Mouse (Mus musculus) bone marrow macrophage, adult 2 months (primary cell): Measurements from ENCODE around the gene Cd47. TPM values are rescaled to one million over a fixed set of nuclear protein-coding genes. Genes with fewer than 3 reads are reported as not detected.

Source experiments
- H3K27ac ChIP-seq: 2 replicates; pipeline ENCODE4 v1.5.1; 2012; ENCODE audit warnings: low read depth, low read length; ENCODE audit not compliant: insufficient read depth
- H3K4me1 ChIP-seq: 2 replicates; pipeline ENCODE4 v1.6.1; 2012; ENCODE audit warnings: low read length; ENCODE audit not compliant: control insufficient read depth, insufficient read depth
- H3K4me3 ChIP-seq: 2 replicates; pipeline ENCODE4 v1.5.1; 2012; ENCODE audit warnings: mild to moderate bottlenecking, low read length, moderate library complexity; ENCODE audit not compliant: insufficient read depth
- CTCF ChIP-seq: IDR thresholded peaks from 2 replicates; pipeline ENCODE4 v1.5.1; 2012; ENCODE audit warnings: low read depth, mild to moderate bottlenecking, low read length, moderate library complexity
- POLR2A ChIP-seq: IDR thresholded peaks from 2 replicates; pipeline ENCODE4 v1.6.1; 2012; ENCODE audit warnings: mild to moderate bottlenecking, low read depth, low read length, borderline replicate concordance
- polyA plus RNA-seq: library from polyadenylated mRNA; stranded (reverse); fragments of >200 nt; gene quantifications from 2 replicates; pipeline ENCODE4 v1.2.4, GENCODE M21; 2012; ENCODE audit not compliant: missing spikeins, insufficient read depth, insufficient read length

Gene Cd47
- polyA plus RNA-seq, 1 experiment, result 310 TPM

DNA sequence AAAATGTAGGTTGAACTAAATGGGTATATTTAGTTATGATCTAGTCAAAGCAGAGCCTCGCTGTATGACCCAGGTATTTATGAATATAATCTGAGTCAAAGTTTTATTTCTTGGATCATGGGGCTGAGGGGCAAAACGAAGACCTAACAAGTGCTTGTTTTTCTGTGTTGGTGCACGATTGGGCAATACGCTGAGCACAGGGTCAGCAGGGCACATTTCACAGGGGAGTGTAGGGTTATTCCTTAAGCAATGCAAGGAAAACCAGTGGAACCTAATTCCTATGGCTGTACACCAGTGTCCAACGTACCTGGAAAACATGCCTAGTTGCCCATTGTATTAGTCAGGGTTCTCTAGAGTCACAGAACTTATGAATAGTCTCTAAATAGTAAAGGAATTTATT, 12.6 kb upstream of the Cd47 start:
- Histone ChIP-seq H3K27ac (no peak overlapping the region), H3K4me1 (peaks cover 25% of the 10 kb centered on the region), H3K4me3 (no peak overlapping the region)
- TF ChIP-seq POLR2A (no peak), CTCF (no peak)

DNA sequence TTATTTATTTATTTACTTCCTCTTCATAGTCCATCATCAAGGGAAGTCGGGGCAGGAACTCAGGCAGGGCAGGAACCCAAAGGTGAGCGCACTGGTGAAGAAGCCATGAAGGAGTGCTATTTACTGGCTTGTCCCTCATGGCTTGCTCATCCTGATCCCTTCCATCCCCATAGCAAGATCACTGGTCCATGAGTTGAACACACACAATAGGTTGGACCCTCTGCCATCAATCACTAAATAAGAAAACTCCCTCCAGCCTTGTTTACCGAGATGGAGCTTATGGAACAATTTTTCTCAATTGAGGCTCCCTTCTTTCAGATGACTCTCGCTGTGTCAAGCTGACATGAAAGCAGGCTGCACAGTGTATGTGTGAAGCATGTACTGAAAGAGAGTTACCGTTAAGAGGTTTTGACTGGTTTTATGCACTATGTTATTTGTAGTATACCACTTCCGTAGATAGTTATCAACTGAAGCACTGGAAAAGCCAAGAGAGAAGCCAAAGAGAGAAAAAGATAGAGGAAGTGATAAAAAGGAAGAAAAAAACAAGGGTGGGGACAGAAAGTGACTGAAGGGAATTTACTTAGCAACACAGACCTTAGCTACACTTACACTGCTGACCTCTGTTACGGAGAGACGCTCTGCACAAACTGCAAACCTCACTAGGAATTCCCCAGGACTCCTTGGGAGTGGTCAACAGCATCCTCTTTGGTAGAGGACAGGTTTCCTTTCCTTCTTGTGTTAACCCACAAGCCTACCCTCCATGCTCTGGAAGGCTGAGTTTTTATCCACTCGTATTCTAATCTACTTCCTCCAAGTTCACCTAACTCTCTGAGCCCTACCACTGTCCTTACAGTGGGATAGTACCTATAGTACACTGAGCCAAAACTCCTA, 9.5 kb upstream of the Cd47 start:
- Histone ChIP-seq H3K27ac (no peak overlapping the region), H3K4me1 (peaks cover 17% of the 10 kb centered on the region), H3K4me3 (no peak overlapping the region)
- TF ChIP-seq POLR2A, result no peak
- no peak for TF ChIP-seq CTCF

DNA sequence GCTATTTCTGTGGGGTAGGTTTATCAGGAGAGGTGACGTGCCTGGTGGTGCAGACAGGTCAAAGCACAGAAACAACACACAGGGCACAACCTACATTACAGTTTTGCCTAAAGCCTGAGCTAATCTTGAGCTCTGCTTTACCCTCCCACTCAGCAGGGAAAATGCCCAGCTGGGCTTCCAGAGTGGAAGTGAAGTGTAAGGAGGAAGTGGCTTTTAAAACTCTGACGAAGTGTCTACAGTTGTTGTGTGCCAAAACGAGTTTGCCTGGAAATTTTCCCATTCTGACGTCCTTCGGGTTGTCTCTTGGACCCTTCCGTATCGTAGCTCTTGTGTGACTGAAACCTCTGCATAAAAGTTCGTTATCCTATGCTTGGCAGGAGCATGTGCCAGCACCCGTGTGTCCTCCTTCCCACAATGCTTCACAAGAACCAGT, 7.9 kb upstream of the Cd47 start:
- TF ChIP-seq CTCF (no peak), POLR2A (no peak)
- H3K4me1 ChIP-seq, result peaks cover 21% of the 10 kb centered on the region
- 0 out of 2 replicates have a peak overlapping the region, but pooled peaks have one; percentile 21 for H3K27ac ChIP-seq
- H3K4me3 ChIP-seq, result peak overlapping the region; percentile 45

DNA sequence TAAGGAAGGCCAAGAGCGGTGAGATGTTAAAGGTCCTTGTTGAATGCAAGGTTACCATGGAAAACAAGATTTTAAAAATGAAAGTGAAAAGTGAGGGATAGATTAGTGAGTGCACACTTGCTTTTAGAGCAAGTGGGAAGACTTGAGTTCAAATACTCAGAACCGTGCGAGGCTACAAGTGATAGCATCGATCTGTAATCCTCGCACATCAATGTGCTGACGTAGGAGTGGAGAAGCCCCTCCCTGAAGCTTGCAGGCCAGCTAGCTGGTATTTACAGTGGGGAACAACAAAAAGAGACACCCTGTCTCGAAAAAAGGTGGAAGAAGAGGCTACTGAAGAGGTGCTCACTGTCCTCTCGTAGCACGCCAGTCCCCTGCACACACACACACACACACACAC, 6.7 kb upstream of the Cd47 start:
- TF ChIP-seq CTCF, result no peak
- TF ChIP-seq POLR2A, result no peak
- Histone ChIP-seq H3K4me1 (peaks cover 22% of the 10 kb centered on the region), H3K4me3 (no peak overlapping the region), H3K27ac (no peak overlapping the region)

DNA sequence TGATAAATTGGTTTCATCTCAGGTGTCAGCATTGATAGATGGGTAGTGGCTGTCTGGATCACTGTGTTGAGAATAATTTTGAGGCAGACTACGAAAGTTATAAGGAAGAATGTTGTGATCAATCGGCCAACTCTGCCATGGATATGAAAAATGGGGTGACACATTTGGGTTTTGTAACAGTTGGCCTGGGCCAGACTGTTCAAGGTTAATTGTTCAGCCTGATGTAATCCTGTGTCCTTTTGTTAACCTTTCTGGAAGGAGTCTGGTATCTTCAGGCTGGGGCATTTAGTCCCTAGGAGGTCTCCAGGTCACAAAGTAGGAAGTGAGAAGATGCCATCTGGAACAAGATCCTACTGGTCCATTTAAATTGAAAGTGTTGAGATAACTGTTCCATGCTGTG, 4.1 kb upstream of the Cd47 start:
- peaks cover 26% of the 10 kb centered on the region for H3K4me1 ChIP-seq
- H3K27ac ChIP-seq, result no peak overlapping the region
- no peak overlapping the region for H3K4me3 ChIP-seq

DNA sequence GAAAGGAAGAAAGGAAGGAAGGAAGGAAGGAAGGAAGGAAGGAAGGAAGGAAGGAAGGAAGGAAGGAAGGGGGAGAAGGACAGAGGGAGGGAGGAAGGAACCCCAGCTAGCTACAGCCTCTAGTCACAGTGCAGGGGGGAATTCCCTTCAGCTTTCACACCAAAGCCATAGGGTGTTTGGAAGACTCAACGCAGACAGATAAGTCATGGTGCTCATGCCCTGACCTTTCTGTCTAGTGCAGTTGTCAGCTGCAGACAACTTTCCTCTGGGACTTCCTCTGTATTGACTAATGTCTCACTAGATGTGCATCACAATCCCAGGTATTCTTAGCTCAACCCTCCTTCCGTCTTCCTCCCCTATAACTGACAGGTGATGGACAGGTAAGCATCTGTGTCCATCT, 3.4 kb upstream of the Cd47 start:
- H3K4me3 ChIP-seq, result no peak overlapping the region
- H3K4me1 ChIP-seq, result peaks cover 31% of the 10 kb centered on the region
- no peak overlapping the region for H3K27ac ChIP-seq
- no peak for TF ChIP-seq POLR2A
- no peak for TF ChIP-seq CTCF

More for the DNA sequence above, 4.1 kb upstream of the Cd47 start:
- TF ChIP-seq CTCF, result no peak
- no peak for TF ChIP-seq POLR2A

DNA sequence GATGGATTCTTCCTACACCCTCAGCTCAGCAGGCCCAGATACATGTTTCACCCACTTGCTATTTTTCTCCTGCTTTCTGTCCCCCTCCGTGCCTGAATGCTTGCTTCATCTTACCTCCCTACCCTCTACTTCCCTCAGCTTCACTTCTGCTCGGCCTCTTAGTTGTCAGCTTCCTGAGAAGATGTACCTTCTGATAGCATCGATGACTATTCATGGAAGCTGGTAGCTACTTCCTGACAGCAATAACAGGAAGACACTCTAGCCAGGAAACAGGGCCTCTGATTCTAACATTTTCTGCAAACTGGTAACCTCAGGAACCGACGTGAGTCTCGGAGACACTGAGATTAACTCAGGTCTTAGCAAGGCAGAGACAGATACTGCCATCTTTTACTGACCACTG, 1.5 kb upstream of the Cd47 start:
- no peak overlapping the region for H3K27ac ChIP-seq
- H3K4me3 ChIP-seq, result no peak overlapping the region
- TF ChIP-seq POLR2A, result no peak
- TF ChIP-seq CTCF, result no peak
- peaks cover 25% of the 10 kb centered on the region for H3K4me1 ChIP-seq

DNA sequence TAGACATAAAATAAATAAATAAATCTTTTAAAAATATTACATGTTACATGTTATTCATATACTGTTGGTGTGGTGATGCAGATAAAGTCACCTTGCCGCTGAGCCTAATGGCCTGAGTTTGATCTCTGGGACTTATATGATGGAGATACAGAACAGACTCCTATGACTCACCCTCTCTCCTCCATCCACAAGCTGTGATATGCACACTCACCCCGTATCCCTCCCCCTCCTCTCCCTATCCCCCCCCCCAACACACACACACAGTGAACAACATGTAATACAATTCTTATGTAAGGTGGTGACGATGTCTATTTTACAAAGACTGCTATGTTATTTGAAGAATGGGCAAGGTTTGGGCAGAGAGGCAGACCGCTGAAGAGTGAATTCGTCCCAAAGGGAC, 663 bp downstream of the Cd47 start:
- peaks cover 25% of the 10 kb centered on the region for H3K4me1 ChIP-seq
- no peak overlapping the region for H3K27ac ChIP-seq
- TF ChIP-seq CTCF (no peak), POLR2A (no peak)
- H3K4me3 ChIP-seq, result no peak overlapping the region

DNA sequence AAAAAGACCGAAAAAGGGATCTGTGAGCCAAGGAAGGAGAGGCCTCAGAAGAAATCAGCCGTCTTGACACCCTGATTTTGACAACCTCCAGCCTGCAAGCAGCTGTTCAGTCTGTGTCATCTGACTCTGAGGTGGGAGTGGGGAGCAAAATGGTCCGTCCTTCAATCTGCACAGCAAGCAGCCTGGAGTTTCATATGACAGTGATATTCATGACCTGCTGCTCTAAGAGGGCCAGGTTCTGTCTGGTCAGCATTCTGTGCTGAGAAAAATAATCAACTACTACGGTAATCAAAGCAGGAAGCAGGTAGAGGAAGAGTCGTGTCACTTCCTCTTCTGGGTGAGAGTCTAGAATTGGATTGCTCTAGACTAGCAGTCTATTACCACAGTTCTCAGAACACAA, 1.1 kb downstream of the Cd47 start:
- H3K27ac ChIP-seq, result no peak overlapping the region
- no peak overlapping the region for H3K4me3 ChIP-seq
- peaks cover 25% of the 10 kb centered on the region for H3K4me1 ChIP-seq
- TF ChIP-seq CTCF (no peak), POLR2A (no peak)

DNA sequence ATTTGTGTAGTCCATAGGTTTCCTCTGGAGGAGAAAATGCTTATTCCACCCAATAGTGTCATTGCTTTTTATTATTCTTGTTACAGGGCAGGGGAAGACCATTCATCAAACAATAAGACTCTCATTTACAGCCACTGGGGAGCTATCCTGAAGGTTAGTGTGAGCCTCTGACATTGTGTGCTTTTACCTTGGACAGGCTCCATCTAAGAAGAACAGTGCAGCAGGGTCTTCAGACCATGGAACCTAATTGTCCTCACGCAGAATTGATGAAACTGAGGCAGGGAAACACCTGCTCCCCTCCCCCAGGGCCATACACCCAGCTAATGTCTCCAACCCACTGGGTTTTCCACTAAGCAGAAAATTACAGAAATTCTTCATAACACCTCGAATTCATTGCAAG, 2.7 kb downstream of the Cd47 start:
- no peak for TF ChIP-seq CTCF
- TF ChIP-seq POLR2A, result no peak
- H3K27ac ChIP-seq, result no peak overlapping the region
- H3K4me3 ChIP-seq, result no peak overlapping the region
- peaks cover 31% of the 10 kb centered on the region for H3K4me1 ChIP-seq
